In genomic region chr1:77503711-77504181, GRCm38 (mm10) we compare ENCODE assay signal across 11 mouse cellular contexts. TPM values are rescaled to one million over a fixed set of nuclear protein-coding genes. Genes with fewer than 3 reads are reported as not detected.
DNase-seq lines count a peak whose midpoint lies in the region; ATAC-seq and TF ChIP-seq lines count a peak whose summit lies in the region.
"Had no signal": no experiment of that assay in that cellular context is flagged by ENCODE, and none has a peak within 500 bp of the region (broad histone marks: within the 10 kb centered on the region; RNA-seq: fewer than 3 reads in every experiment).

No protein-coding gene starts in this region.

- H3K27me3 ChIP-seq in kidney, postnatal 0 days (ENCODE audit: insufficient read depth, low read length), result no peaks in the 10 kb centered on the region
- no peaks in the 10 kb centered on the region for H3K27me3 ChIP-seq in hindbrain, embryonic 11.5 days (ENCODE audit: control insufficient read depth, insufficient read depth, low read length)
- H3K27me3 ChIP-seq: kidney, embryonic 15.5 days had no signal

- H3K9me3 ChIP-seq in kidney, postnatal 0 days (replicated peaks; ENCODE audit: low read length), result no peaks in the 10 kb centered on the region
- H3K9me3 ChIP-seq in hindbrain, embryonic 11.5 days (ENCODE audit: control insufficient read depth, low read length), result no peaks in the 10 kb centered on the region
- H3K9me3 ChIP-seq: kidney, embryonic 15.5 days had no signal

- no peak overlapping the region for H3K27ac ChIP-seq in kidney, postnatal 0 days
- peak overlapping the region; percentile 19; the same call in 1 of the 2 replicates for H3K27ac ChIP-seq in hindbrain, embryonic 11.5 days (ENCODE audit: low read depth, low read length)
- H3K27ac ChIP-seq: kidney, embryonic 15.5 days had no signal

- intact Hi-C loops in heart, postnatal 14 days (cut with DNase I), result no loop called here

- H3K4me1 ChIP-seq in kidney, postnatal 0 days (replicated peaks; ENCODE audit: insufficient read depth, low read length), result 0 out of 2 replicates have a peak, but pooled peaks cover 4% of the 10 kb centered on the region
- H3K4me1 ChIP-seq in hindbrain, embryonic 11.5 days (replicated peaks; ENCODE audit: control insufficient read depth, insufficient read depth, low read length), result peaks cover 17% of the 10 kb centered on the region

- no peak overlapping the region for H3K4me2 ChIP-seq in kidney, postnatal 0 days (ENCODE audit: low read length)
- peak overlapping the region; percentile 12; the same call in 1 of the 2 replicates for H3K4me2 ChIP-seq in hindbrain, embryonic 11.5 days (replicated peaks; ENCODE audit: low read depth, low read length)

- ATAC-seq in kidney, postnatal 0 days (replicated peaks; ENCODE audit: low FRiP score, low read depth), result no peak
- ATAC-seq in hindbrain, embryonic 11.5 days (ENCODE audit: low FRiP score), result no peak
- ATAC-seq: liver, postnatal 0 days had no signal

- peak; percentile 24; the same call in 1 of the 2 replicates for TF ChIP-seq CTCF in kidney, postnatal 0 days (IDR thresholded peaks at IDR 0.05; ENCODE audit: low read depth)

- no peak overlapping the region for H3K4me3 ChIP-seq in kidney, postnatal 0 days (replicated peaks; ENCODE audit: low read depth, low read length)
- H3K4me3 ChIP-seq in hindbrain, embryonic 11.5 days (ENCODE audit: low read depth, low read length), result no peak overlapping the region
- H3K4me3 ChIP-seq: kidney, embryonic 15.5 days had no signal

- H3K9ac ChIP-seq in kidney, postnatal 0 days (ENCODE audit: low read depth, low read length), result no peak overlapping the region
- 0 out of 2 replicates have a peak overlapping the region, but pooled peaks have one; percentile 7 for H3K9ac ChIP-seq in hindbrain, embryonic 11.5 days (ENCODE audit: low read depth, low read length)
- H3K9ac ChIP-seq: kidney, embryonic 15.5 days; liver, postnatal 0 days had no signal

- WGBS in kidney, postnatal 0 days, result 81% methylated on average over 8 of the region's 8 CpGs
- 50% methylated on average over 8 of the region's 8 CpGs for WGBS in hindbrain, embryonic 11.5 days

- H3K36me3 ChIP-seq in kidney, postnatal 0 days (ENCODE audit: insufficient read depth, low read length), result 0 out of 2 replicates have a peak, but pooled peaks cover 5% of the 10 kb centered on the region
- H3K36me3 ChIP-seq in hindbrain, embryonic 11.5 days (ENCODE audit: control insufficient read depth, insufficient read depth, low read length), result no peaks in the 10 kb centered on the region

- no peak for DNase-seq in kidney, postnatal 0 days (ENCODE audit: low spot score)
- no peak for DNase-seq in kidney, adult 18-20 months
- peak; percentile 90 for DNase-seq in brain, adult 2 months (ENCODE audit: low read depth, low spot score)
- peak; percentile 48 for DNase-seq in hindbrain, embryonic 11.5 days (ENCODE audit: low spot score)
- DNase-seq in neural tube, embryonic 10.5 days (ENCODE audit: extremely low spot score, low spot score), result peak; percentile 28
- DNase-seq in T-cell, adult 2 months (ENCODE audit: low spot score), result no peak
- no peak for DNase-seq in heart, postnatal 14 days
- no peak for DNase-seq in cerebellum, adult 9-10 months
- DNase-seq: gastrocnemius, postnatal 14 days; liver, postnatal 0 days had no signal

RNA-seq across cellular contexts. Expression of gene Epha4, which starts 11.1 kb away (rescaled TPM):
- polyA plus RNA-seq in kidney, postnatal 0 days (2015; fragmentation: Nextera tagmentation; extraction: Ambion mirVana), result 12.0 and 14.0 TPM in 2 replicates
- 25.9 and 28.0 TPM in 2 replicates for polyA plus RNA-seq in hindbrain, embryonic 11.5 days (2014; fragmentation: Nextera tagmentation; extraction: Ambion mirVana)
- total RNA-seq in heart, postnatal 14 days (2021), result 10 to 100 TPM; 15.2 to 18.1 TPM

Comparison
In these comparisons a context has a peak if more than half of its experiments do, and no peak if none do; other contexts are left out.
1. DNase-seq: peak in brain, adult 2 months (single experiment), hindbrain, embryonic 11.5 days (single experiment) and neural tube, embryonic 10.5 days (single experiment); none in kidney, postnatal 0 days (single experiment), kidney, adult 18-20 months (single experiment), T-cell, adult 2 months (single experiment), heart, postnatal 14 days (0 of 2) and cerebellum, adult 9-10 months (single experiment).